Mouse (Mus musculus): ENCODE data around the gene Cdh13.
A peak's percentile ranks its signal among the peaks of the same experiment; 100 is the strongest.

The Cdh13 gene

GRCm38 (mm10) chr8:118283600-118284111 lies at the start of gene Cdh13:
Gene Cdh13, plus strand, starts transcription at chr8:118283733.
- DNase-seq: no peak

- no peak for DNase-seq
Observed at GRCm38 (mm10) chr8:118235626-118236025, 47.9 kb upstream of the Cdh13 start.

- no peak for DNase-seq
Observed at GRCm38 (mm10) chr8:118237150-118237620, 46.3 kb upstream of the Cdh13 start.

- no peak for DNase-seq
Observed at GRCm38 (mm10) chr8:118238156-118238555, 45.4 kb upstream of the Cdh13 start.

GRCm38 (mm10) chr8:118239186-118239585 lies 44.3 kb upstream of the Cdh13 start:
- no peak for DNase-seq

GRCm38 (mm10) chr8:118249319-118249718 lies 34.2 kb upstream of the Cdh13 start:
- DNase-seq: no peak

GRCm38 (mm10) chr8:118249923-118250322 lies 33.6 kb upstream of the Cdh13 start:
- no peak for DNase-seq

GRCm38 (mm10) chr8:118263117-118263516 lies 20.4 kb upstream of the Cdh13 start:
- no peak for DNase-seq

GRCm38 (mm10) chr8:118270751-118271402 lies 12.7 kb upstream of the Cdh13 start:
- no peak for DNase-seq

GRCm38 (mm10) chr8:118272493-118272892 lies 11.0 kb upstream of the Cdh13 start:
- DNase-seq: no peak

GRCm38 (mm10) chr8:118274243-118274642 lies 9.3 kb upstream of the Cdh13 start:
- no peak for DNase-seq

- peak; percentile 6 for DNase-seq
Observed at GRCm38 (mm10) chr8:118274688-118275087, 8.8 kb upstream of the Cdh13 start.

GRCm38 (mm10) chr8:118284112-118285029 lies 838 bp downstream of the Cdh13 start:
- DNase-seq: no peak

GRCm38 (mm10) chr8:118285596-118286281 lies 2.2 kb downstream of the Cdh13 start:
- no peak for DNase-seq

- no peak for DNase-seq
Observed at GRCm38 (mm10) chr8:118286282-118287180, 3.0 kb downstream of the Cdh13 start.

- DNase-seq: no peak
Observed at GRCm38 (mm10) chr8:118287496-118287895, 4.0 kb downstream of the Cdh13 start.

- DNase-seq: no peak
Observed at GRCm38 (mm10) chr8:118288259-118288952, 4.9 kb downstream of the Cdh13 start.

- no peak for DNase-seq
Observed at GRCm38 (mm10) chr8:118289091-118289490, 5.6 kb downstream of the Cdh13 start.

GRCm38 (mm10) chr8:118289525-118289924 lies 6.0 kb downstream of the Cdh13 start:
- no peak for DNase-seq

GRCm38 (mm10) chr8:118290266-118290665 lies 6.7 kb downstream of the Cdh13 start:
- no peak for DNase-seq

GRCm38 (mm10) chr8:118296477-118296876 lies 12.9 kb downstream of the Cdh13 start:
- no peak for DNase-seq

Measured in thymus, postnatal 14 days (tissue).